Mouse (Mus musculus) spleen, adult 2 months (tissue): ENCODE results near the gene Fam19a2.

Experiments
- CTCF ChIP-seq: fragments of 200-500 bp; IDR thresholded peaks from 2 replicates; pipeline ENCODE4 v1.5.1; 2011; ENCODE audit warnings: mild to moderate bottlenecking, inconsistent platforms; ENCODE audit not compliant: insufficient read depth, insufficient read length, insufficient replicate concordance; ENCODE audit errors: extremely low read depth
- POLR2A ChIP-seq: fragments of 200-500 bp; IDR thresholded peaks from 2 replicates; pipeline ENCODE4 v1.6.1; 2011; ENCODE audit warnings: low read depth, low read length, inconsistent platforms

GRCm38 (mm10) chr10:123748317-123748716 is 484.5 kb downstream of the Fam19a2 start:
- TF ChIP-seq CTCF (no peak), POLR2A (no peak)
